ENCODE assay signal across 8 mouse cellular contexts in genomic region chr9:110071843-110072242, GRCm38 (mm10). TPM values are rescaled to one million over a fixed set of nuclear protein-coding genes. Genes with fewer than 3 reads are reported as not detected.
DNase-seq lines count a peak whose midpoint lies in the region; ATAC-seq lines count a peak whose summit lies in the region.

No protein-coding gene starts in this region.

- no peaks in the 10 kb centered on the region for H3K27me3 ChIP-seq in kidney, embryonic 16.5 days (ENCODE audit: insufficient read depth, low read length)
- H3K27me3 ChIP-seq in liver, embryonic 11.5 days (replicated peaks; ENCODE audit: control insufficient read depth, insufficient read depth, low read length), result no peaks in the 10 kb centered on the region
- H3K27me3 ChIP-seq in neural tube, embryonic 12.5 days (replicated peaks), result no peaks in the 10 kb centered on the region

- H3K27ac ChIP-seq in kidney, embryonic 16.5 days (ENCODE audit: low read length), result no peak overlapping the region
- no peak overlapping the region for H3K27ac ChIP-seq in liver, embryonic 11.5 days (ENCODE audit: low read depth, low read length)
- no peak overlapping the region for H3K27ac ChIP-seq in neural tube, embryonic 12.5 days

- H3K4me1 ChIP-seq in kidney, embryonic 16.5 days (ENCODE audit: insufficient read depth, low read length), result 0 out of 2 replicates have a peak, but pooled peaks cover 3% of the 10 kb centered on the region
- no peaks in the 10 kb centered on the region; the same call in 1 of the 2 replicates for H3K4me1 ChIP-seq in liver, embryonic 11.5 days (replicated peaks; ENCODE audit: control insufficient read depth, insufficient read depth, low read length)
- no peaks in the 10 kb centered on the region for H3K4me1 ChIP-seq in neural tube, embryonic 12.5 days

- H3K4me3 ChIP-seq in kidney, embryonic 16.5 days (ENCODE audit: low read length), result no peak overlapping the region
- H3K4me3 ChIP-seq in liver, embryonic 11.5 days (ENCODE audit: low read depth, low read length), result no peak overlapping the region
- no peak overlapping the region for H3K4me3 ChIP-seq in neural tube, embryonic 12.5 days

- peak; percentile 78 to 80 for DNase-seq in B cell, adult 2 months
- DNase-seq in WW6 (ENCODE audit: low read depth, low spot score), result peak; percentile 18
- peak; percentile 86 to 92 for DNase-seq in cerebellum, postnatal 25 days
- DNase-seq in gastrocnemius, adult 18-20 months (ENCODE audit: low spot score), result peak; percentile 69
- DNase-seq in liver, embryonic 11.5 days (ENCODE audit: low spot score), result peak; percentile 63
- peak; percentile 77 to 91 for DNase-seq in thymus, postnatal 10 days (ENCODE audit: low spot score in 2 of 2)

- H3K36me3 ChIP-seq in kidney, embryonic 16.5 days (ENCODE audit: insufficient read depth, low read length), result peaks cover 44% of the 10 kb centered on the region
- peaks cover 11% of the 10 kb centered on the region for H3K36me3 ChIP-seq in liver, embryonic 11.5 days (ENCODE audit: control insufficient read depth, insufficient read depth, low read length)
- H3K36me3 ChIP-seq in neural tube, embryonic 12.5 days, result peaks cover 81% of the 10 kb centered on the region

- 0% methylated on average over 1 of the region's 1 CpGs for WGBS in kidney, embryonic 16.5 days
- WGBS in liver, embryonic 11.5 days, result 10% methylated on average over 1 of the region's 1 CpGs
- 3% methylated on average over 1 of the region's 1 CpGs for WGBS in neural tube, embryonic 12.5 days

- 0 out of 2 replicates have a peak, but pooled peaks have one; percentile 46 for ATAC-seq in kidney, embryonic 16.5 days (ENCODE audit: low FRiP score, low TSS enrichment)
- peak; percentile 60 for ATAC-seq in liver, embryonic 11.5 days (replicated peaks; ENCODE audit: low FRiP score)
- ATAC-seq in neural tube, embryonic 12.5 days (ENCODE audit: low FRiP score, low read depth), result peak; percentile 53; the same call in 1 of the 2 replicates

- H3K9me3 ChIP-seq in kidney, embryonic 16.5 days (ENCODE audit: low read length), result no peaks in the 10 kb centered on the region
- no peaks in the 10 kb centered on the region for H3K9me3 ChIP-seq in liver, embryonic 11.5 days (ENCODE audit: control insufficient read depth, low read length)
- H3K9me3 ChIP-seq in neural tube, embryonic 12.5 days, result no peaks in the 10 kb centered on the region

- no peak overlapping the region for H3K4me2 ChIP-seq in kidney, embryonic 16.5 days (replicated peaks; ENCODE audit: low read depth, low read length)
- H3K4me2 ChIP-seq in liver, embryonic 11.5 days, result no peak overlapping the region
- no peak overlapping the region for H3K4me2 ChIP-seq in neural tube, embryonic 12.5 days (replicated peaks)

- no peak overlapping the region for H3K9ac ChIP-seq in kidney, embryonic 16.5 days (replicated peaks; ENCODE audit: low read length)
- no peak overlapping the region for H3K9ac ChIP-seq in liver, embryonic 11.5 days (ENCODE audit: low read depth, low read length)
- no peak overlapping the region for H3K9ac ChIP-seq in neural tube, embryonic 12.5 days

RNA-seq across cellular contexts. Expression of gene Smarcc1, which starts 45.7 kb away (rescaled TPM):
- 10 to 100 TPM; 23.4 to 24.3 TPM for total RNA-seq in gastrocnemius, adult 18-20 months (2021)
- polyA plus RNA-seq in kidney, embryonic 16.5 days (2015; fragmentation: Nextera tagmentation; extraction: Ambion mirVana), result 96.3 and 117 TPM in 2 replicates
- polyA plus RNA-seq in liver, embryonic 11.5 days (2014; fragmentation: Nextera tagmentation; extraction: Ambion mirVana), result 69.1 and 72.5 TPM in 2 replicates
- polyA plus RNA-seq in neural tube, embryonic 12.5 days (2016; fragmentation: Nextera tagmentation; extraction: Ambion mirVana), result 172 and 185 TPM in 2 replicates

RNA-seq across cellular contexts. Expression of gene Dhx30, which starts 45.8 kb away (rescaled TPM):
- 10 to 100 TPM; 31.6 to 32.5 TPM for total RNA-seq in gastrocnemius, adult 18-20 months (2021)
- 144 and 154 TPM in 2 replicates for polyA plus RNA-seq in kidney, embryonic 16.5 days (2015; fragmentation: Nextera tagmentation; extraction: Ambion mirVana)
- 113 and 124 TPM in 2 replicates for polyA plus RNA-seq in liver, embryonic 11.5 days (2014; fragmentation: Nextera tagmentation; extraction: Ambion mirVana)
- 200 and 203 TPM in 2 replicates for polyA plus RNA-seq in neural tube, embryonic 12.5 days (2016; fragmentation: Nextera tagmentation; extraction: Ambion mirVana)

Comparison
In these comparisons a context has a peak if more than half of its experiments do, and no peak if none do; other contexts are left out.
1. DNase-seq: peak in every context shown above with its lines; median percentile 89 in cerebellum, postnatal 25 days; 84 in thymus, postnatal 10 days; 79 in B cell, adult 2 months; 69 in gastrocnemius, adult 18-20 months; 63 in liver, embryonic 11.5 days; 18 in WW6.